8 mouse cellular contexts compared by ENCODE assay signal in genomic region chr16:92301989-92302388, GRCm38 (mm10). TPM values are rescaled to one million over a fixed set of nuclear protein-coding genes. Genes with fewer than 3 reads are reported as not detected.
DNase-seq lines count a peak whose midpoint lies in the region; ATAC-seq and TF ChIP-seq lines count a peak whose summit lies in the region.

No protein-coding gene starts in this region.

- ATAC-seq in heart, embryonic 14.5 days (ENCODE audit: insufficient number of reproducible peaks, insufficient read depth, low FRiP score, low read depth): no peak
- peak; percentile 17; the same call in 1 of the 2 replicates for ATAC-seq in liver, embryonic 14.5 days (ENCODE audit: insufficient read depth)
- no peak for ATAC-seq in stomach, embryonic 16.5 days (ENCODE audit: insufficient read depth, low FRiP score)

- H3K4me2 ChIP-seq in heart, embryonic 14.5 days (ENCODE audit: low read length): peak overlapping the region; percentile 86
- H3K4me2 ChIP-seq in liver, embryonic 14.5 days (ENCODE audit: low read depth): peak overlapping the region; percentile 82
- H3K4me2 ChIP-seq in stomach, embryonic 16.5 days (ENCODE audit: low read depth, low read length): peak overlapping the region; percentile 91

- peaks cover 6% of the 10 kb centered on the region; the same call in 1 of the 2 replicates for H3K4me1 ChIP-seq in lung, adult 2 months (ENCODE audit: control insufficient read depth, insufficient read depth, low read length)
- H3K4me1 ChIP-seq in cortical plate, adult 2 months (ENCODE audit: control insufficient read depth, insufficient read depth, low read length): peaks cover 5% of the 10 kb centered on the region
- H3K4me1 ChIP-seq in heart, embryonic 14.5 days (ENCODE audit: control insufficient read depth in 2 of 2, insufficient read depth in 2 of 2, low read length in 2 of 2): peaks cover 17 to 21% of the 10 kb centered on the region in 2 experiments
- H3K4me1 ChIP-seq in liver, embryonic 14.5 days (replicated peaks; ENCODE audit: control insufficient read depth in 2 of 2, insufficient read depth in 2 of 2, low read length in 1 of 2): peaks cover 11 to 19% of the 10 kb centered on the region in 2 experiments
- peaks cover 9% of the 10 kb centered on the region for H3K4me1 ChIP-seq in stomach, embryonic 16.5 days (ENCODE audit: control insufficient read depth, insufficient read depth, low read length)

- peaks cover 21% of the 10 kb centered on the region for H3K36me3 ChIP-seq in heart, embryonic 14.5 days (ENCODE audit: control insufficient read depth, insufficient read depth, low read length)
- no peaks in the 10 kb centered on the region for H3K36me3 ChIP-seq in liver, embryonic 14.5 days (replicated peaks; ENCODE audit: control insufficient read depth, insufficient read depth, low read depth)
- no peaks in the 10 kb centered on the region; the same call in 1 of the 2 replicates for H3K36me3 ChIP-seq in stomach, embryonic 16.5 days (ENCODE audit: control insufficient read depth, insufficient read depth, low read length)

- DNase-seq in lung, adult 2 months: no peak
- DNase-seq in lung, postnatal 14 days: no peak
- DNase-seq in liver, embryonic 14.5 days (ENCODE audit: low read depth in 3 of 3, low spot score in 3 of 3): no peak
- no peak for DNase-seq in frontal cortex, postnatal 14 days (ENCODE audit: low spot score in 2 of 2)
- DNase-seq in spleen, postnatal 4 days (ENCODE audit: low spot score in 2 of 2): no peak

- no peak for TF ChIP-seq EP300 in liver, embryonic 14.5 days (IDR thresholded peaks at IDR 0.05; ENCODE audit: low read depth)

- peak overlapping the region; percentile 89 for H3K9ac ChIP-seq in heart, embryonic 14.5 days (ENCODE audit: low read length)
- H3K9ac ChIP-seq in liver, embryonic 14.5 days (replicated peaks): peak overlapping the region; percentile 68
- H3K9ac ChIP-seq in stomach, embryonic 16.5 days (ENCODE audit: low read length): peak overlapping the region; percentile 84

- H3K9me3 ChIP-seq in heart, embryonic 14.5 days (ENCODE audit: control insufficient read depth, low read length): no peaks in the 10 kb centered on the region
- H3K9me3 ChIP-seq in liver, embryonic 14.5 days (ENCODE audit: control insufficient read depth, low read length): no peaks in the 10 kb centered on the region
- H3K9me3 ChIP-seq in stomach, embryonic 16.5 days (replicated peaks; ENCODE audit: control insufficient read depth, low read length): no peaks in the 10 kb centered on the region

- H3K4me3 ChIP-seq in lung, adult 2 months (replicated peaks; ENCODE audit: extremely low read depth, low read depth, low read length): peak overlapping the region; percentile 84
- H3K4me3 ChIP-seq in cortical plate, adult 2 months (ENCODE audit: insufficient read depth, low read length): peak overlapping the region; percentile 72
- H3K4me3 ChIP-seq in heart, embryonic 14.5 days (ENCODE audit: control insufficient read depth in 1 of 2, insufficient read depth in 1 of 2, low read depth in 1 of 2, low read length in 2 of 2): peak overlapping the region; percentile 71 to 92
- H3K4me3 ChIP-seq in liver, embryonic 14.5 days (ENCODE audit: insufficient read depth in 1 of 2, low read depth in 2 of 2, low read length in 2 of 2): peak overlapping the region; percentile 77 to 84
- H3K4me3 ChIP-seq in stomach, embryonic 16.5 days (replicated peaks; ENCODE audit: low read length): peak overlapping the region; percentile 84

- no peak for TF ChIP-seq POLR2A in lung, adult 2 months (IDR thresholded peaks at IDR 0.05; ENCODE audit: borderline replicate concordance, extremely low read depth, low read depth, low read length)
- TF ChIP-seq POLR2A in cortical plate, adult 2 months (IDR thresholded peaks at IDR 0.05; ENCODE audit: extremely low read depth, insufficient read depth, low read length): peak; percentile 44; the same call in 1 of the 2 replicates

- H3K27ac ChIP-seq in cortical plate, adult 2 months (ENCODE audit: insufficient read depth, low read length): no peak overlapping the region
- H3K27ac ChIP-seq in heart, embryonic 14.5 days (replicated peaks in 1 of 2; ENCODE audit: control insufficient read depth in 1 of 2, insufficient read depth in 1 of 2, low read depth in 2 of 2, low read length in 2 of 2): peak overlapping the region; percentile 81 to 82
- no peak overlapping the region; the same call in 1 of the 2 replicates for H3K27ac ChIP-seq in liver, embryonic 14.5 days
- H3K27ac ChIP-seq in stomach, embryonic 16.5 days (ENCODE audit: low read length): peak overlapping the region; percentile 73

- TF ChIP-seq CTCF in lung, adult 2 months (IDR thresholded peaks at IDR 0.05; ENCODE audit: insufficient read depth, low read length): no peak
- no peak for TF ChIP-seq CTCF in cortical plate, adult 2 months (IDR thresholded peaks at IDR 0.05; ENCODE audit: extremely low read depth, insufficient read depth, low read length)
- no peak for TF ChIP-seq CTCF in liver, embryonic 14.5 days (IDR thresholded peaks at IDR 0.05; ENCODE audit: low read depth)

- WGBS in lung, adult 2 months: 29% methylated on average over 5 of the region's 5 CpGs
- 34% methylated on average over 5 of the region's 5 CpGs for WGBS in heart, embryonic 14.5 days
- WGBS in liver, embryonic 14.5 days (ENCODE audit: insufficient replicate concordance): 33% methylated on average over 5 of the region's 5 CpGs
- WGBS in stomach, embryonic 16.5 days: 22% methylated on average over 5 of the region's 5 CpGs

- no peaks in the 10 kb centered on the region for H3K27me3 ChIP-seq in heart, embryonic 14.5 days (ENCODE audit: control insufficient read depth, insufficient read depth, low read length)
- no peaks in the 10 kb centered on the region for H3K27me3 ChIP-seq in liver, embryonic 14.5 days (ENCODE audit: control insufficient read depth, insufficient read depth, low read length)
- H3K27me3 ChIP-seq in stomach, embryonic 16.5 days (ENCODE audit: control insufficient read depth, insufficient read depth, low read length): no peaks in the 10 kb centered on the region

RNA-seq across cellular contexts. Expression of gene Smim11, which starts 0.9 kb away (rescaled TPM):
- polyA plus RNA-seq in lung, adult 2 months (2012; rRNA removed): 22.4 and 22.9 TPM in 2 replicates
- 26.7 and 30.2 TPM in 2 replicates for polyA plus RNA-seq in cortical plate, adult 2 months (2012; rRNA removed)
- 129 and 132 TPM in 2 replicates for polyA plus RNA-seq in heart, embryonic 14.5 days (2014; fragmentation: Nextera tagmentation; extraction: Ambion mirVana)
- 15.4 and 24.8 TPM in 2 replicates for polyA plus RNA-seq in liver, embryonic 14.5 days (2012; rRNA removed)
- polyA plus RNA-seq in liver, embryonic 14.5 days (2014; fragmentation: Nextera tagmentation; extraction: Ambion mirVana): 53.1 and 58.9 TPM in 2 replicates
- 120 and 153 TPM in 2 replicates for polyA plus RNA-seq in stomach, embryonic 16.5 days (2015; fragmentation: Nextera tagmentation; extraction: Ambion mirVana)

RNA-seq across cellular contexts. Expression of gene Kcne2, which starts 9.8 kb away (rescaled TPM):
- 12.5 and 17.5 TPM in 2 replicates for polyA plus RNA-seq in lung, adult 2 months (2012; rRNA removed)
- polyA plus RNA-seq in cortical plate, adult 2 months (2012; rRNA removed): 0.33 and 0.38 TPM in 2 replicates
- 0.59 and 1.1 TPM in 2 replicates for polyA plus RNA-seq in heart, embryonic 14.5 days (2014; fragmentation: Nextera tagmentation; extraction: Ambion mirVana)
- polyA plus RNA-seq in liver, embryonic 14.5 days (2012; rRNA removed): not detected in 2 replicates
- polyA plus RNA-seq in liver, embryonic 14.5 days (2014; fragmentation: Nextera tagmentation; extraction: Ambion mirVana): not detected in 2 replicates
- polyA plus RNA-seq in stomach, embryonic 16.5 days (2015; fragmentation: Nextera tagmentation; extraction: Ambion mirVana): 5.1 and 6.0 TPM in 2 replicates

RNA-seq across cellular contexts. Expression of gene Fam243, which starts 19.3 kb away (rescaled TPM):
- polyA plus RNA-seq in lung, adult 2 months (2012; rRNA removed): not detected in 2 replicates
- not detected in 2 replicates for polyA plus RNA-seq in cortical plate, adult 2 months (2012; rRNA removed)
- polyA plus RNA-seq in heart, embryonic 14.5 days (2014; fragmentation: Nextera tagmentation; extraction: Ambion mirVana): not detected in 2 replicates
- 0.01 and 0.02 TPM in 2 replicates for polyA plus RNA-seq in liver, embryonic 14.5 days (2012; rRNA removed)
- not detected in 2 replicates for polyA plus RNA-seq in liver, embryonic 14.5 days (2014; fragmentation: Nextera tagmentation; extraction: Ambion mirVana)
- not detected in 2 replicates for polyA plus RNA-seq in stomach, embryonic 16.5 days (2015; fragmentation: Nextera tagmentation; extraction: Ambion mirVana)

RNA-seq across cellular contexts. Expression of gene Kcne1, which starts 57.3 kb away (rescaled TPM):
- polyA plus RNA-seq in lung, adult 2 months (2012; rRNA removed): not detected in 2 replicates
- not detected in 2 replicates for polyA plus RNA-seq in cortical plate, adult 2 months (2012; rRNA removed)
- 192 and 199 TPM in 2 replicates for polyA plus RNA-seq in heart, embryonic 14.5 days (2014; fragmentation: Nextera tagmentation; extraction: Ambion mirVana)
- polyA plus RNA-seq in liver, embryonic 14.5 days (2012; rRNA removed): not detected in 2 replicates
- polyA plus RNA-seq in liver, embryonic 14.5 days (2014; fragmentation: Nextera tagmentation; extraction: Ambion mirVana): not detected in 2 replicates
- polyA plus RNA-seq in stomach, embryonic 16.5 days (2015; fragmentation: Nextera tagmentation; extraction: Ambion mirVana): 0.92 and 1.6 TPM in 2 replicates

Comparison
In these comparisons a context has a peak if more than half of its experiments do, and no peak if none do; other contexts are left out.
1. H3K27ac ChIP-seq: peak in heart, embryonic 14.5 days (2 of 2) and stomach, embryonic 16.5 days (single experiment); none in cortical plate, adult 2 months (single experiment) and liver, embryonic 14.5 days (single experiment).
2. Peak in every context shown above with its lines, with median percentiles within 50 percentile points of each other: H3K4me3 ChIP-seq, H3K4me2 ChIP-seq and H3K9ac ChIP-seq.